Mouse (Mus musculus) lung, adult 2 months (tissue): ENCODE results near the gene Nectin4. TPM values are rescaled to one million over a fixed set of nuclear protein-coding genes. Genes with fewer than 3 reads are reported as not detected.

Source experiments
- DNase-seq: peaks from one replicate; pipeline ENCODE4 v3.0.0; 2022
- H3K4me1 ChIP-seq: fragments of 200-500 bp; 2 replicates; pipeline ENCODE4 v1.6.1; 2011; ENCODE audit warnings: low read length; ENCODE audit not compliant: control insufficient read depth, insufficient read depth
- H3K4me3 ChIP-seq: fragments of 200-500 bp; replicated peaks from 2 replicates; pipeline ENCODE3; 2011; ENCODE audit warnings: low read depth, mild to moderate bottlenecking, control low read depth, low read length; ENCODE audit errors: extremely low read depth
- CTCF ChIP-seq: fragments of 200-500 bp; IDR thresholded peaks from 2 replicates; pipeline ENCODE4 v1.5.1; 2011; ENCODE audit warnings: mild to moderate bottlenecking, low read length, control low read depth; ENCODE audit not compliant: insufficient read depth
- POLR2A ChIP-seq: fragments of 200-500 bp; IDR thresholded peaks from 2 replicates; pipeline ENCODE4 v1.6.1; 2011; ENCODE audit warnings: low read depth, mild to moderate bottlenecking, control low read depth, low read length, borderline replicate concordance; ENCODE audit errors: extremely low read depth
- WGBS: fragments of 180-500 bp; shearing (Covaris S2); methylation state at CpG from one replicate; pipeline ENCODE4 v1.1.7; 2018; 5-methylcytosine and 5-hydroxymethylcytosine counted together
- polyA plus RNA-seq: library from polyadenylated mRNA; depleted of rRNA; stranded (reverse); fragments of >200 nt; gene quantifications from 2 replicates; pipeline ENCODE4 v1.2.3, GENCODE M21; 2012

Nectin4 gene
- polyA plus RNA-seq, 1 experiment = 19.2 TPM

DNA sequence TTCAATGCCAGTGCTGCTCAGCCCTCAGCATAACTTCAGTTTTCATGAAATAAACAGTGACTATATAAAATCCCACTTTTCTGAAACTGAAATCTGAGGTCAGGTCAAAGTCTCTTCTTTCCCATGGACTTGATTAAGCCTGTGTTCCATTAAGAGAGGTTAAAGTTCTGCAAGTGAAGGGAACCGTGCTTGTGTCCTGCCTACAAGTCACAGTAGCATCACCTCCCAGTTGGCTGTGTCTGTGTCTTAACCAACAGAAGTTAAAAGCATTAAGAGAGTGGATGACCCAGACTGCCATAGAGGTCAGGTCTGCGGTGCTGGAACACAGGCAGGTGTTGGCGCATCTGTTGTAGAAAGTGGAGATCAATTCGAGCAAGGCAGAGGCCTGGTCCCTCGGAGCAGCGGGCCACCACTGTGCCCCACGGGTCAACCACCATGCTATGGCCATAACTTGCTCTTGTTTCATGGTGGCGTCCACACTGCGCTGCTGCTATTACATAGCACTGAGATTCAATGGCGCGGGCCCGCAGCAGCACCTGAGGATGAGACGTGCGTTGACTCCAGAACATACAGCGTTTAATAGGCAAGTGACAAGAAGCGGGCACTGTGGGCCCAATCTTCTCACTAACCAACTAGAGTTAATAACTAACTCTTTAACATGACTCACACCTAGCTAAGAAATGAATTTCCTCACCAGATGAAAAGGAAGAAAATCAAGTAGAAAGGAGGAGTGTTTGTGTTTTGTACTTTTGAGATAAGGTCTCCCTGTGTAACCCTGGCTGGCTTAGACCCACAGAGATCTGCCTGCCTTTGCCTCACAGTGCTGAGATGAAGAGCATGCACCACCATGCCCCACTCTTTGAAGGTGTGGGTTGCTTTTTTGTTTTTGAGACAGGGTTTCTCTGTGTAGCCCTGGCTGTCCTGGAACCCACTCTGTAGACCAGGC, 27.4 kb upstream of the Nectin4 start:
- WGBS = 81% methylated on average over 16 of the region's 16 CpGs
- H3K4me1 ChIP-seq = peaks cover 6% of the 10 kb centered on the region; the same call in 1 of the 2 replicates
- no peak overlapping the region for H3K4me3 ChIP-seq
- TF ChIP-seq POLR2A (no peak), CTCF (no peak)
- no peak for DNase-seq

DNA sequence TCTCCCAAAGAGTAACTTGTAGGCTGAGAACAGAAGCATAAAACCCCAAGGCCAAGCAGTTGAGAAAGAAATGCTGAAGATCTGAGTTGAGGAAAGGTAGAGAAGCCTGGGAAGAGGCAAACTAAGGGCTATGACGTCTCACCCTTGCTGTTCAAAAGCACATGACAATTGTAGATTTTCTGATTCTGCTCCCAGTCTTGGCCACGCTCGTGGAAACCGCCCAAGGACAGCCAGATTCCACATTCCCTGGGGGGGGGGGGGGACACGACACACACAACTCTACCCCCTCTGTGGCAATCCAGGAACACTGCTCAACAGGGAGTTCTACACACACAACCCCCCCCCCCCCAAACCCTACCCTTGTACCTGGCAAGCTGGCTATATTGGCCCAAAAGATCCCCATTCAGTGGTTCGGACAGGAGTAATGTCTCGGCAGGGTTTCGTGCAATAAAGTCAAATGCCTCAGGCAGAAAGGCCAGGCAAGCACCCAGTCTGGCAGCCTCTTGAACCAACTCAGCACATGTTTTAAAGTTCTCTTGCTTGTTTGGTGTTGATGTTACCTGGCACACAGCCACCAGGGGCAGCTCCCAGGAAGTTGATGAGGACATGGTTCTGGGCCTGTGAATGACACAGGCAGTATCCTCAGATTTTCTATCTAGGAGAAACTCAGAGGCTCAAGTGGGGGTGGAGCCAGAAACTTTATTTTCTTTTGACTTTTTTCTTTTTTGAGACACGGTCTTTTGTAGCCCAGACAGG, 25.8 kb upstream of the Nectin4 start:
- no peak for DNase-seq
- TF ChIP-seq CTCF (no peak), POLR2A (no peak)
- peaks cover 6% of the 10 kb centered on the region; the same call in 1 of the 2 replicates for H3K4me1 ChIP-seq
- WGBS = 57% methylated on average over 9 of the region's 9 CpGs
- no peak overlapping the region for H3K4me3 ChIP-seq

DNA sequence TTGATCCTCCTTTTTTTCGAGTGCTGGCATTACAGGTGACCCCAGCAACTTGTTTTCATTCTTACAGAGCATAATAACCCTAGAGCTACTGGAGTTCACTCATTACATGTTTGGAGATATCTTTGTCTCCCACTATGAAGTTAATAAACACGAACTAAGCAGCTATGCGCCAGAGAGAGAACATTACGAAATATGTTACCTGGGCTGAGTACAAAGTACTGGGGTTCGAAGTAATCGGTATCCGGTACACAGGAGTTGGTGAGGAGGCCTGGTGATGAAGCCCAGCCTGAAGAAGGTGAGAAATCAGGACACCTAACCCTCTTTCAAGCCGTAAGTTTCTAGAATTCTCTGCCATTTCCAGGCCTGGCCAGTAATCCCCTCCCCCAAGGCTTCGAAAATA, 25.2 kb upstream of the Nectin4 start:
- no peak for DNase-seq
- WGBS = 62% methylated on average over 9 of the region's 9 CpGs
- H3K4me3 ChIP-seq = peak overlapping the region; percentile 97
- TF ChIP-seq CTCF (no peak), POLR2A (no peak)
- H3K4me1 ChIP-seq = peaks cover 6% of the 10 kb centered on the region; the same call in 1 of the 2 replicates

DNA sequence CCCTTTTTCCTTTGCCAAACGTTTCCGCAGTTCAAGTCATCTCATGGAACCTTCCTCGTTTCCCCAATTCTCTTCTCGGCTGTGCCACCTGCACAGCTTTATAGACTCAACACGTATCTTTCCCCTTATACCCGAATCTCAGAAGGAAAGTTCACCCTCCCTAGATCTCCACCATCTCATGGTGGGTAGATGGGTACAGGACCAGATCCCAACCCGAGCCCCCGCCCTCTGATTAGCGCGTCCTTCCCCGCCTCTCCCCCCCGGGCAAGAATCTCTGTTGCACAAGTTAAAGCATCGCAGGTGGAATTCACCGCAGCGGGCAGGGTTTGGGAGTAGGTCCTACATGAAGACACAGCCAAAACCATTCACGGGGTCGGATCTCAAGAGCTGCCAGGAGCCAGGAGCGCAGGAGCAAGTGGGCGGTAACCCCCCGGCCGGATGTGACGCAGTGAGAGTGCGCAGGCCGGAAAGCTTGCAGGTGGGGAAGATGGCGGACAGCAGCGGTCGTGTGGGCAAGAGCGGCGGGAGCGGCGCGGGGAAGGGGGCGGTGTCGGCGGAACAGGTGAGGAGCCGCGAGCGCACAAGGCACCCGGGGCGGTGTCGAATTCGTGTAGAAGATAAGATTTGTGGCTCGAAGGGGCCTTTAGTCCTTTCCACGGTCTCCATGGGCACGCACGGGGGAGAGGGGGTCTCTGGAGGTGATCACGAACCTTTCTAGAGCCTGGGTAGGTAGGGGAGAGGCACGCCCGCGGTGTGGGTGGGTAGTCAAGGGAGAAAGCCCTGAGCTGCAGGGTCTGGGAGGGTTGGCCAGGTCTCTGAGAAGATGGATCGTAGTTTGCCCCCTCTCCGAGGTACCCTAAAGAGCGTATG, 24.4 kb upstream of the Nectin4 start, which contains the start of the genes Nit1 and Pfdn2:
Gene Nit1, minus strand, starts transcription at position 422 of the 870 bp plus-strand sequence.
Gene Pfdn2, plus strand, starts transcription at position 446 of the 870 bp plus-strand sequence.
- peak within 1 kb of the TSS; percentile 97 for H3K4me3 ChIP-seq
- TF ChIP-seq CTCF = no peak
- peak; percentile 91 for TF ChIP-seq POLR2A
- under 1% methylated on average over 53 of the region's 53 CpGs for WGBS
- H3K4me1 ChIP-seq = peaks cover 6% of the 10 kb centered on the region; the same call in 1 of the 2 replicates
- peak; percentile 89 for DNase-seq

DNA sequence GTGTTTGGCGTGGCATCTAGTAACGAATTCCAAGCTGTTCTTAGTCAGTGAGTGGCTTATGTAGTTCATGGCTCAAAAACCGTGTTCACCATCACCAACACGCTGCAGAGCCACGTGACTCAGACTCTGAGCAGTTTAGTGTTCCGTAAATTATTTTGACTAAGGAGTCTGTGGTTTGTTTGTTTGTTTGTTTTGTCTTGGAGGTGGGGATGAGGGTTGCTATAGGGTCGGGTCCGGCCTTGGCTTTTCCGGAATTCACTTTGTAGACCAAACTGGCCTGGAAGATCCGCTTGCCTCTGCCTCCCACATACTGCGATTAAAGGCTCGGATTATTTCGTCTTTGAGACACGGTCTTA, 23.8 kb upstream of the Nectin4 start:
- WGBS = under 1% methylated on average over 14 of the region's 14 CpGs
- DNase-seq = no peak
- no peak for TF ChIP-seq POLR2A
- TF ChIP-seq CTCF = no peak
- Histone ChIP-seq H3K4me1 (peaks cover 6% of the 10 kb centered on the region; the same call in 1 of the 2 replicates), H3K4me3 (peak overlapping the region; percentile 97)

DNA sequence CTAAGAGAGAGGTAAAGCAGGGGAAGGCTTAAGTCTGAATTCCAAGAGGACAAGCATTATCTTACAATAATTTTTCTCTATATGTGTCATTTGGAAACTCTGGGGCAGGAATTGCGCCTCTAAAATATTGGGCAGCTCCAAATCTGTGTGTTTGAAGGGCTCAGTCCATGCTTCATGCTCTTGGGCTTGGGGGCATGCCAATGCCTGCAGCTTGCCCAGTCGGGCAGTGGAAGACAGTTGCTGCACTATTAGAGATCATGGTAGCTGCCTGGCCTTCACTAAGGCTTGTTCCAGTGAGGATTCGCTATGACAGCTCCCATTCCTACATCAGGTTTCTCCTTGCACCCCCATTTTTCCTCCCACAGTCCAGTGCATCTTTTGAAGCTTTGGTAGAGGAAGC, 21.2 kb upstream of the Nectin4 start:
- Histone ChIP-seq H3K4me3 (no peak overlapping the region), H3K4me1 (peaks cover 6% of the 10 kb centered on the region; the same call in 1 of the 2 replicates)
- no peak for DNase-seq
- TF ChIP-seq POLR2A = no peak
- no peak for TF ChIP-seq CTCF
- 79% methylated on average over 3 of the region's 3 CpGs for WGBS

DNA sequence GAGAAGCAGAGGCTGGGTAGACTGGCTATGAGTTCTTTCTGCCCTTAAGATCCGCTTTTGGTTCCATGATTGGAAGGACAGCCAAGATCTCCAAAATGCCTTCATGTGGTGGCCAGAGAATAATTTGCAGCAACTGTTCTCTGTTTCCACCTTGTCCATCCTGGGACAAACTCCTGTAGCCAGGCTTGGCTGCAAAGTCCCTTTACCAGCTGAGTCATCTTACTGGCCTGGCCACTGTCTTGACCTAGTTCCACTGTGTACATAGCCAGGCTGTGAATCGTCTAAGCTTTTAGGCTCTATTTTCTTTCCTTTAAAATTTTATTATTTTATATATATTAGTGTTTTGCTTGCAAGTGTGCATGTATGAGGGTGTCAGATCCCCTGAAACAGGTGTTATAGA, 20.7 kb upstream of the Nectin4 start:
- no peak for TF ChIP-seq POLR2A
- no peak for TF ChIP-seq CTCF
- Histone ChIP-seq H3K4me3 (no peak overlapping the region), H3K4me1 (peaks cover 6% of the 10 kb centered on the region; the same call in 1 of the 2 replicates)
- WGBS = 68% methylated on average over 2 of the region's 2 CpGs
- DNase-seq = no peak

DNA sequence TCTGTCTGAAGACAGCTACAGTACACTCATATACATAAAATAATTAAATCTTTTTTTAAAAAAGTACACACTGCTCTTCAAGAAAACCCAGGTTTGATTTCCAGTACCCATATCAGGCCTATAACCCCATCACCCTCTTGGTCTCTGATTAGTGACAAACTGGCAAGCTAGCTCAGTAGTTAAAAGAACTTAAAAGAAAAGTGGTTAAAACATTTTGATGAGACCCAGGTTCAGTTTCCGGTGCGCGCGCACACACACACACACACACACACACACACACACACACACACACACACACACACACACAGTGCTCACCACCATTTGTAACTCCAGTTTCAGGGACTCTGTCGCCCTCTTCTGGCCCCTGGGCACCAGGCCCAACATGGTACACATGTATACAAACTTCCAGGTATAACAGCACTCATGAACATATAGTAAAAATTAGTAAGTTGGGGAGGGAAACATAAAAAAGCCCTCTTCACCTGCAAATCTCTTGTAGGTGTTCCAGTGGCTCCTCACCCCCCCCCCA, 14.0 kb upstream of the Nectin4 start:
- H3K4me3 ChIP-seq = no peak overlapping the region
- no peak for TF ChIP-seq POLR2A
- peak; percentile 74 for TF ChIP-seq CTCF
- WGBS = 66% methylated on average over 5 of the region's 5 CpGs
- DNase-seq = no peak
- no peaks in the 10 kb centered on the region for H3K4me1 ChIP-seq
